Mouse (Mus musculus) heart, adult 2 months (tissue): ENCODE measurements at regions not wholly inside any gene's neighbourhood (a gene's known extent, or its start where the extent isn't known, plus 50 kb on each side); places are given as distances from the start of the nearest gene placed in this dataset.

Source experiments
- DNase-seq, 2 experiments: peaks; one replicate each; pipeline ENCODE4 v3.0.0; 2021
- H3K27ac ChIP-seq: fragments of 200-600 bp; 2 replicates; pipeline ENCODE4 v1.8.1; 2022
- H3K27me3 ChIP-seq: fragments of 200-500 bp; 2 replicates; pipeline ENCODE4 v1.6.1; 2012; ENCODE audit warnings: mild to moderate bottlenecking, low read length, inconsistent platforms, mixed read lengths; ENCODE audit not compliant: control insufficient read depth, insufficient read depth
- H3K36me3 ChIP-seq: fragments of 200-500 bp; 2 replicates; pipeline ENCODE4 v1.6.1; 2012; ENCODE audit warnings: low read length, inconsistent platforms; ENCODE audit not compliant: control insufficient read depth, insufficient read depth
- H3K4me1 ChIP-seq: fragments of 200-500 bp; 2 replicates; pipeline ENCODE4 v1.6.1; 2011; ENCODE audit warnings: low read length; ENCODE audit not compliant: control insufficient read depth, insufficient read depth
- H3K4me3 ChIP-seq: fragments of 200-600 bp; 2 replicates; pipeline ENCODE4 v1.8.1; 2022
- H3K79me2 ChIP-seq: fragments of 200-500 bp; replicated peaks from 2 replicates; pipeline ENCODE4 v1.6.1; 2012; ENCODE audit warnings: mild to moderate bottlenecking, inconsistent platforms, low read length, moderate library complexity, mixed read lengths; ENCODE audit not compliant: control insufficient read depth, insufficient read depth
- H3K9ac ChIP-seq: fragments of 200-500 bp; 2 replicates; pipeline ENCODE4 v1.6.1; 2012; ENCODE audit warnings: low read depth, mild to moderate bottlenecking, control low read depth, inconsistent platforms, low read length, mixed read lengths
- CTCF ChIP-seq: fragments of 200-600 bp; IDR thresholded peaks from 2 replicates; pipeline ENCODE4 v1.8.1; 2022; ENCODE audit warnings: antibody characterized with exemption, mild to moderate bottlenecking, moderate library complexity
- EP300 ChIP-seq: fragments of 200-500 bp; IDR thresholded peaks from 2 replicates; pipeline ENCODE4 v1.6.1; 2011; ENCODE audit warnings: low read depth, low read length, control low read depth; ENCODE audit not compliant: insufficient read depth
- POLR2A ChIP-seq: fragments of 200-500 bp; IDR thresholded peaks from 2 replicates; pipeline ENCODE4 v1.6.1; 2011; ENCODE audit warnings: mild to moderate bottlenecking, low read depth, low read length, control low read depth; ENCODE audit not compliant: insufficient read depth
- WGBS: fragments of 180-500 bp; shearing (Covaris S2); methylation state at CpG from one replicate; pipeline ENCODE4 v1.1.7; 2018; 5-methylcytosine and 5-hydroxymethylcytosine counted together
- intact Hi-C: fragments of 180-260 bp; cut with DNase I; formaldehyde crosslinking; loops from one replicate; pipeline ENCODE4 v1.15.1; 2025

GRCm38 (mm10) chr12:12612520-12612919, 329.2 kb downstream of the Mycn start:
- H3K4me1 ChIP-seq, result no peaks in the 10 kb centered on the region
- DNase-seq, result no peak
- no peaks in the 10 kb centered on the region for H3K79me2 ChIP-seq
- H3K27me3 ChIP-seq, result no peaks in the 10 kb centered on the region
- 86% methylated on average over 3 of the region's 3 CpGs for WGBS
- H3K4me3 ChIP-seq, result no peak overlapping the region
- H3K27ac ChIP-seq, result no peak overlapping the region
- H3K36me3 ChIP-seq, result no peaks in the 10 kb centered on the region
- TF ChIP-seq POLR2A (no peak), CTCF (no peak), EP300 (no peak)
- no peak overlapping the region for H3K9ac ChIP-seq
- intact Hi-C loops, result no loop called here

- WGBS, result 62% methylated on average over 4 of the region's 4 CpGs
- Histone ChIP-seq H3K9ac (no peak overlapping the region), H3K4me1 (no peaks in the 10 kb centered on the region), H3K4me3 (no peak overlapping the region), H3K27ac (no peak overlapping the region), H3K27me3 (no peaks in the 10 kb centered on the region), H3K79me2 (no peaks in the 10 kb centered on the region), H3K36me3 (no peaks in the 10 kb centered on the region)
- DNase-seq, result no peak
- intact Hi-C loops, result no loop called here
- TF ChIP-seq EP300 (no peak), CTCF (no peak), POLR2A (no peak)
These were observed 330.9 kb downstream of the Mycn start for GRCm38 (mm10) chr12:12610861-12611260.

- Histone ChIP-seq H3K4me1 (no peaks in the 10 kb centered on the region), H3K36me3 (no peaks in the 10 kb centered on the region), H3K9ac (no peak overlapping the region), H3K79me2 (no peaks in the 10 kb centered on the region), H3K4me3 (no peak overlapping the region), H3K27ac (no peak overlapping the region), H3K27me3 (no peaks in the 10 kb centered on the region)
- DNase-seq, result no peak
- TF ChIP-seq CTCF (no peak), EP300 (no peak), POLR2A (no peak)
- intact Hi-C loops, result no loop called here
- 89% methylated on average over 4 of the region's 4 CpGs for WGBS
These were observed 333.7 kb downstream of the Mycn start for GRCm38 (mm10) chr12:12607995-12608394.

GRCm38 (mm10) chr12:12606911-12607310, 334.8 kb downstream of the Mycn start:
- WGBS, result 91% methylated on average over 6 of the region's 6 CpGs
- no peaks in the 10 kb centered on the region for H3K36me3 ChIP-seq
- H3K9ac ChIP-seq, result no peak overlapping the region
- H3K27ac ChIP-seq, result no peak overlapping the region
- TF ChIP-seq CTCF (no peak), EP300 (no peak), POLR2A (no peak)
- H3K27me3 ChIP-seq, result no peaks in the 10 kb centered on the region
- H3K4me1 ChIP-seq, result no peaks in the 10 kb centered on the region
- no peaks in the 10 kb centered on the region for H3K79me2 ChIP-seq
- H3K4me3 ChIP-seq, result no peak overlapping the region
- DNase-seq, result no peak
- intact Hi-C loops, result no loop called here

- intact Hi-C loops, result no loop called here
- DNase-seq, result no peak
- TF ChIP-seq CTCF, result no peak
- no peak for TF ChIP-seq POLR2A
- no peak for TF ChIP-seq EP300
- no peak overlapping the region for H3K4me3 ChIP-seq
- H3K9ac ChIP-seq, result no peak overlapping the region
- H3K79me2 ChIP-seq, result no peaks in the 10 kb centered on the region
- no peak overlapping the region for H3K27ac ChIP-seq
- H3K27me3 ChIP-seq, result no peaks in the 10 kb centered on the region
- H3K36me3 ChIP-seq, result no peaks in the 10 kb centered on the region
- no peaks in the 10 kb centered on the region for H3K4me1 ChIP-seq
- WGBS, result 92% methylated on average over 3 of the region's 3 CpGs
These were observed 336.2 kb downstream of the Mycn start for GRCm38 (mm10) chr12:12605495-12605894.

- 51% methylated on average over 2 of the region's 2 CpGs for WGBS
- intact Hi-C loops, result no loop called here
- H3K4me3 ChIP-seq, result no peak overlapping the region
- no peaks in the 10 kb centered on the region for H3K36me3 ChIP-seq
- no peak overlapping the region for H3K9ac ChIP-seq
- TF ChIP-seq POLR2A, result no peak
- no peak for TF ChIP-seq CTCF
- TF ChIP-seq EP300, result no peak
- no peak overlapping the region for H3K27ac ChIP-seq
- H3K4me1 ChIP-seq, result no peaks in the 10 kb centered on the region
- no peak for DNase-seq
- H3K79me2 ChIP-seq, result no peaks in the 10 kb centered on the region
- no peaks in the 10 kb centered on the region for H3K27me3 ChIP-seq
These were observed 339.4 kb downstream of the Fam49a start for GRCm38 (mm10) chr12:12601362-12601761.
